Mouse (Mus musculus) fat pad, adult 2 months (tissue): ENCODE measurements around the gene Olfr1253.

ENCODE experiments used
- DNase-seq: peaks from one replicate; pipeline ENCODE4 v3.0.0-alpha.2; 2011; ENCODE audit warnings: low read depth, low spot score; ENCODE audit errors: extremely low read depth

The Olfr1253 gene

GRCm38 (mm10) chr2:89756990-89757389 is at the start of gene Olfr1253:
Olfr1253 (minus strand) TSS chr2:89757090.
- DNase-seq = no peak

GRCm38 (mm10) chr2:89799583-89799982 is 42.7 kb upstream of the Olfr1253 start:
- no peak for DNase-seq

GRCm38 (mm10) chr2:89793519-89793918 is 36.6 kb upstream of the Olfr1253 start, which contains the start of gene Olfr1254:
Olfr1254 (minus strand) TSS chr2:89793619.
- DNase-seq = no peak

GRCm38 (mm10) chr2:89724912-89725311 is 32.0 kb downstream of the Olfr1253 start, which contains the start of gene Olfr1252:
Olfr1252 (minus strand) TSS chr2:89725012.
- no peak for DNase-seq
